Mouse (Mus musculus) neural tube, embryonic 11.5 days (tissue): ENCODE data around the gene Grtp1. TPM values are rescaled to one million over a fixed set of nuclear protein-coding genes. Genes with fewer than 3 reads are reported as not detected.

Experiments used
- ATAC-seq: fragments of 200-750 bp; cut with Nextera tagmentation; 2 replicates; pipeline ENCODE4 v1.8.0; 2017; ENCODE audit warnings: moderate number of reproducible peaks, mild to moderate bottlenecking, moderate TSS enrichment, moderate library complexity; ENCODE audit not compliant: insufficient read depth, low FRiP score, low TSS enrichment
- DNase-seq: peaks from one replicate; pipeline ENCODE4 v3.0.0-alpha.2; 2015; ENCODE audit warnings: low spot score
- H3K27ac ChIP-seq: fragments of 300-500 bp; sonication (generic); 2 replicates; pipeline ENCODE4 v1.5.1; 2014; ENCODE audit warnings: low read depth, mild to moderate bottlenecking, low read length
- H3K27me3 ChIP-seq: fragments of 300-500 bp; sonication (generic); 2 replicates; pipeline ENCODE4 v1.6.1; 2014; ENCODE audit warnings: mild to moderate bottlenecking, low read length, mixed read lengths; ENCODE audit not compliant: control insufficient read depth, insufficient read depth
- H3K36me3 ChIP-seq: fragments of 300-500 bp; sonication (generic); 2 replicates; pipeline ENCODE4 v1.6.1; 2014; ENCODE audit warnings: mild to moderate bottlenecking, low read length, moderate library complexity, mixed read lengths; ENCODE audit not compliant: control insufficient read depth, insufficient read depth
- H3K4me1 ChIP-seq: fragments of 300-500 bp; sonication (generic); 2 replicates; pipeline ENCODE4 v1.6.1; 2014; ENCODE audit warnings: low read length, mixed read lengths; ENCODE audit not compliant: control insufficient read depth, insufficient read depth
- H3K4me2 ChIP-seq: fragments of 300-500 bp; sonication (generic); 2 replicates; pipeline ENCODE4 v1.6.1; 2014; ENCODE audit warnings: low read depth, mild to moderate bottlenecking, moderate library complexity
- H3K4me3 ChIP-seq: fragments of 300-500 bp; sonication (generic); 2 replicates; pipeline ENCODE4 v1.5.1; 2014; ENCODE audit warnings: low read depth, low read length
- H3K9ac ChIP-seq: fragments of 300-500 bp; sonication (generic); 2 replicates; pipeline ENCODE4 v1.6.1; 2014; ENCODE audit warnings: mild to moderate bottlenecking, low read length
- H3K9me3 ChIP-seq: fragments of 300-500 bp; sonication (generic); 2 replicates; pipeline ENCODE4 v1.6.1; 2016; ENCODE audit warnings: low read length; ENCODE audit not compliant: control insufficient read depth
- WGBS: fragments of 180-500 bp; shearing (Covaris S2); extraction: QIAGEN DNeasy Blood & Tissue Kit; methylation state at CpG from one replicate; pipeline ENCODE4 v1.1.7; 2014; 5-methylcytosine and 5-hydroxymethylcytosine counted together
- polyA plus RNA-seq: library from polyadenylated mRNA; unstranded; fragments of >200 nt; fragmentation: Nextera tagmentation; extraction: Ambion mirVana; gene quantifications from 2 replicates; pipeline ENCODE4 v1.2.1, GENCODE M21; 2014

The Grtp1 gene
- polyA plus RNA-seq, 1 experiment from 2014 or later = 13.8 TPM

DNA sequence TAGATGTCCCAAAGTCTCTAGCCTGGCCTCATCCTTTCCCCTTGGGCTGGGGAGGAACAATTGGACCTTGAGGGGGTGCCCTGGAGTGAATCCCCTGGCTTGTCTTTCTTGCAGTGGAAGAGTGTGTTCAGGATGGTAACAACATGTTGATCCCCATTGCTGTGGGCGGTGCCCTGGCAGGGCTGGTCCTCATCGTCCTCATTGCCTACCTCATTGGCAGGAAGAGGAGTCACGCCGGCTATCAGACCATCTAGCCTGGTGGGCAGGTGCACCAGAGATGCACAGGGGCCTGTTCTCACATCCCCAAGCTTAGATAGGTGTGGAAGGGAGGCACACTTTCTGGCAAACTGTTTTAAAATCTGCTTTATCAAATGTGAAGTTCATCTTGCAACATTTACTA is 26.1 kb downstream of the Grtp1 start:
- ATAC-seq = no peak
- Histone ChIP-seq H3K36me3 (peaks cover 28% of the 10 kb centered on the region), H3K27ac (no peak overlapping the region)

DNA sequence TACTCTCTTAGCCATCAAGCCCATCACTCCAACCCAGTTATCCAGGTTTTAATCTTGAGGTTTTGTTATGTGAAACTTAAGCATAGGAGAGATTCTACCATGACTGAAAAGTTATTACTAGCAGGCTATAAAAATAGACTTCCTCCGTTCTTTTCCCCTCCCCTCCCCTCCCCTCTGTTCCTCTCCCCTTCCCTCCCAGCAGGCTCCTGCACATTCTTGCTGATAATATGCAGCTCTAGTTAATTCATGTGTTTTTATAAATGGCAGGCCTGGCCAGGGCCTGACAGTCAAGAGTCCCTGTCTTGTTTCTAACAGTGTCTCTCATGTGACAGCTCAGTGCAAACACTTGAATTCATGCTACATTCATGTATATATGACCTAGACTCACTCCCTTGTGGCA is 29.9 kb downstream of the Grtp1 start:
- DNase-seq (no peak), ATAC-seq (no peak)
- Histone ChIP-seq H3K4me2 (no peak overlapping the region), H3K27me3 (no peaks in the 10 kb centered on the region), H3K27ac (no peak overlapping the region), H3K36me3 (peaks cover 23% of the 10 kb centered on the region), H3K9ac (no peak overlapping the region), H3K4me3 (no peak overlapping the region), H3K9me3 (no peaks in the 10 kb centered on the region), H3K4me1 (no peaks in the 10 kb centered on the region)
- WGBS = 80% methylated on average over 1 of the region's 1 CpGs

More for the DNA sequence above, 26.1 kb downstream of the Grtp1 start:
- 91% methylated on average over 4 of the region's 4 CpGs for WGBS
- H3K27me3 ChIP-seq = no peaks in the 10 kb centered on the region
- H3K4me1 ChIP-seq = no peaks in the 10 kb centered on the region
- no peak for DNase-seq
- H3K4me3 ChIP-seq = no peak overlapping the region
- H3K4me2 ChIP-seq = no peak overlapping the region
- H3K9me3 ChIP-seq = no peaks in the 10 kb centered on the region
- no peak overlapping the region for H3K9ac ChIP-seq

- Histone ChIP-seq H3K27ac (no peak overlapping the region), H3K4me1 (peaks cover 5% of the 10 kb centered on the region), H3K4me2 (no peak overlapping the region), H3K4me3 (no peak overlapping the region), H3K36me3 (peaks cover 5% of the 10 kb centered on the region; the same call in 1 of the 2 replicates), H3K27me3 (no peaks in the 10 kb centered on the region), H3K9ac (no peak overlapping the region; the same call in 1 of the 2 replicates), H3K9me3 (no peaks in the 10 kb centered on the region)
- DNase-seq (no peak), ATAC-seq (no peak)
- WGBS = 95% methylated on average over 5 of the region's 5 CpGs
Measured at GRCm38 (mm10) chr8:13164361-13164760, 36.1 kb downstream of the Grtp1 start.

DNA sequence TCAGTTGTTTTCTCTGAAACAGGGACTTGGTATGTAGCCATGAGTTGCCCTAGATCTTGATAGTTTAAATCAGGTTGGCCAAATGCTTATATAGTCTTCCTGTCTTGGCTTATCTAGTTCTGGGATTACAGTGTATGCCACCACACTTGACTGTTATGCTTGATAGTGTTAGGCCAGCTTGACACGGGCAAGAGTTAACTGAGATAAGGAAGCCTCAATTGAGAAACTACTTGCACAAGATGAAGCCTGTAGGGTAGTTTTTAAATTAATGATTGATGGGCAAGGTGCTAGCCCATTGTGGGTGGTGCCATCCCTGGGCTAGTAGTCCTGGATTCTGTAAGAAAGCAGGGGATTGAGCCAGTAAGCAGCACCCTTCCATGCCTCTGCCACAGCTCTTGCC is 36.9 kb downstream of the Grtp1 start:
- DNase-seq (no peak), ATAC-seq (no peak)
- Histone ChIP-seq H3K4me3 (no peak overlapping the region), H3K27me3 (no peaks in the 10 kb centered on the region), H3K4me1 (peaks cover 5% of the 10 kb centered on the region), H3K4me2 (no peak overlapping the region), H3K9me3 (no peaks in the 10 kb centered on the region), H3K9ac (no peak overlapping the region), H3K27ac (no peak overlapping the region), H3K36me3 (peaks cover 3% of the 10 kb centered on the region; the same call in 1 of the 2 replicates)
- 88% methylated on average over 1 of the region's 1 CpGs for WGBS

DNA sequence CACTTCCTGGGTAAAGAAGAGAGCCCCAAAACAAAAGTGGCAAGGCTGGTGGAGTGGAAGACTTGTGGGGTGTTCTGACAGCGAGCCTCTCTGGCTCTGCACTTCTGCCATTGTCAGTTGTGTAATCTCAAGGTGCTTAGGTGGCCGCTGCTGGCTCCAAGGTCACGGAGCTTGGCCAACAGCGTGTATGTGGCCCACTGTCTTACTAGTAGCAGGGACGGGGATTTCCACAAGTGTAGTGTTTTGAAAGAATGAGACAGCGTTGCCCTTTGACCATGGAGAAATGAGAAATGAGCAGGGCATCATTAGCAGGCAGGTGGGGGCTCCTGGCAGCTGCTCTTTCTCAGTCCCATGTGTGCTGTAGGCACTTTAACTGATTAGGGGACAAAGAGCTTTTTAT is 38.3 kb downstream of the Grtp1 start:
- Histone ChIP-seq H3K9me3 (no peaks in the 10 kb centered on the region), H3K4me3 (no peak overlapping the region), H3K4me1 (peaks cover 5% of the 10 kb centered on the region), H3K9ac (no peak overlapping the region), H3K27ac (no peak overlapping the region), H3K4me2 (no peak overlapping the region), H3K36me3 (no peaks in the 10 kb centered on the region), H3K27me3 (no peaks in the 10 kb centered on the region)
- ATAC-seq (no peak), DNase-seq (no peak)
- WGBS = 80% methylated on average over 6 of the region's 6 CpGs

GRCm38 (mm10) chr8:13160691-13161090 is 39.7 kb downstream of the Grtp1 start:
- 87% methylated on average over 3 of the region's 3 CpGs for WGBS
- Histone ChIP-seq H3K9ac (no peak overlapping the region), H3K36me3 (no peaks in the 10 kb centered on the region), H3K27me3 (no peaks in the 10 kb centered on the region), H3K4me3 (no peak overlapping the region; the same call in 1 of the 2 replicates), H3K27ac (no peak overlapping the region), H3K4me2 (no peak overlapping the region; the same call in 1 of the 2 replicates), H3K9me3 (no peaks in the 10 kb centered on the region), H3K4me1 (peaks cover 5% of the 10 kb centered on the region)
- DNase-seq = no peak
- ATAC-seq = no peak

DNA sequence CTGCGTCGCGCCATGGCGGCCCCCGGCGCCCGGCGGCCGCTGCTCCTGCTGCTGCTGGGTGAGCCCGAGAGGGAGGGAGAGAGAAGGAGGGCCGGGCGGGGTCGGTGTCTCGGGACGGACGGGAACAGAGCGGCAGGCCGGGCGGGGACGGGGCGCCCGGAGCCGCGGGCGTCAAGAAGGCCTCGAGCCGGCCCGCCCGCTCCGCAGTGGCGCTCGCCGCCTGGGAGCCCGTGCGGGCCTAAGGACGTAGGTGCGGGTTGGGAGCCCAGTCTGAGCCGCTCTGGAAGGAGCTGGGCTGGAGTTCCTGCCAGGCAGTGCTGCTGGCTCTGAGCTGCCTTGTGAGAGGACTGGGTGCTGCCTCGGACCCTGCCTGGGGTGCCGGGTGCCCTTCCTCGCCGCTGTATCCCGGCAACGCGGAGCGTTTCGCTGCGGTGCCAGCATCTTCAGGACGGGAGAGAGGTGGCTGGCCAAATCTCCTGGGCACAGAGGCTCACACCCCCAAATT is 41.0 kb downstream of the Grtp1 start:
- H3K27ac ChIP-seq = 0 out of 2 replicates have a peak overlapping the region, but pooled peaks have one; percentile 49
- H3K36me3 ChIP-seq = no peaks in the 10 kb centered on the region
- under 1% methylated on average over 39 of the region's 49 CpGs for WGBS
- H3K9me3 ChIP-seq = no peaks in the 10 kb centered on the region
- peak overlapping the region; percentile 99 for H3K4me3 ChIP-seq
- ATAC-seq = peak; percentile 66
- H3K27me3 ChIP-seq = no peaks in the 10 kb centered on the region
- DNase-seq = no peak
- H3K4me1 ChIP-seq = peaks cover 5% of the 10 kb centered on the region
- peak overlapping the region; percentile 85 for H3K4me2 ChIP-seq
- peak overlapping the region; percentile 97 for H3K9ac ChIP-seq

DNA sequence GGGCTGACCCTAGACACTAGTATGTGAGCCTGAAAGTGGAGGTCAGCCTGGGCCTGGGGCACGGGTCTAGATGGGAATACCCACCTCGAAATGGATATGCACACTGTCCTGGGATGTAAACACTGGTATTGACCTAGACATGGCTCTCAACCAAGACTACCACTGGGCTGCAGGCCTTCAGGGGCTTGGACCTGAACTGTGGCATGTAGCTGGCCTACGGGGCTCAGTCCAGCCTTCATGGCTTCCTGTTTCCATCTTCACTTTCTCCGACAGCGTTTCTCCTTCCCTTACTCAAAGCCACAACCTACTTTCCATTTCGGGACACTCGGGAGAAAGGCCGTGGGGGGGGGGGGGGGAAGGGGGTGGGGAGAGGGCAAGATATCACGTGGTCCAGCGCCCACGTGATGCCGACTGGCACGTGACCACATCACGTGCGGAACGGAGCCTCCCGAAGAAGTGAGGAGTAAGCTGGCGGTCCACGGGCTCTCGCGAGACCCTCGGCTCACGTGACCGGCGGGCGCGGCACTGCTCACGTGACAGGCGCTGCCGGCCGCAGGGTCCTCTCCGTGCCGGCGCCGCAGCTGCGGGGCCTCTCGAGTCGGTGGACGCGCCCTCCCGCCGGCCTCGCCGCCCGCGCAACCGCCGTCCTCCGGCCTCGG is 41.6 kb downstream of the Grtp1 start, which contains the start of gene Lamp1:
TSS of gene Lamp1 (plus strand) at position 444 of the 659 bp plus-strand sequence.
- peak; percentile 99 for DNase-seq
- H3K9ac ChIP-seq = peak within 1 kb of the TSS; percentile 97
- peak within 1 kb of the TSS; percentile 85 for H3K4me2 ChIP-seq
- H3K4me1 ChIP-seq = peaks cover 5% of the 10 kb centered on the region
- WGBS = 2% methylated on average over 22 of the region's 50 CpGs
- no peaks in the 10 kb centered on the region for H3K36me3 ChIP-seq
- H3K27me3 ChIP-seq = no peaks in the 10 kb centered on the region
- ATAC-seq = peak; percentile 98
- H3K4me3 ChIP-seq = peak within 1 kb of the TSS; percentile 99
- H3K9me3 ChIP-seq = no peaks in the 10 kb centered on the region
- H3K27ac ChIP-seq = 0 out of 2 replicates have a peak within 1 kb of the TSS, but pooled peaks have one; percentile 49
